Mouse (Mus musculus) layer of hippocampus, adult 9-11 months (tissue): ENCODE results near the gene Ccne1.
"Not testable (repeated sequence)": the region's sequence is repeated elsewhere in the genome, so short reads cannot be mapped to it uniquely, and the experiment has no call there.

Experiments
- DNase-seq: peaks from one replicate; pipeline ENCODE4 v3.0.0; 2022

Gene Ccne1

DNA sequence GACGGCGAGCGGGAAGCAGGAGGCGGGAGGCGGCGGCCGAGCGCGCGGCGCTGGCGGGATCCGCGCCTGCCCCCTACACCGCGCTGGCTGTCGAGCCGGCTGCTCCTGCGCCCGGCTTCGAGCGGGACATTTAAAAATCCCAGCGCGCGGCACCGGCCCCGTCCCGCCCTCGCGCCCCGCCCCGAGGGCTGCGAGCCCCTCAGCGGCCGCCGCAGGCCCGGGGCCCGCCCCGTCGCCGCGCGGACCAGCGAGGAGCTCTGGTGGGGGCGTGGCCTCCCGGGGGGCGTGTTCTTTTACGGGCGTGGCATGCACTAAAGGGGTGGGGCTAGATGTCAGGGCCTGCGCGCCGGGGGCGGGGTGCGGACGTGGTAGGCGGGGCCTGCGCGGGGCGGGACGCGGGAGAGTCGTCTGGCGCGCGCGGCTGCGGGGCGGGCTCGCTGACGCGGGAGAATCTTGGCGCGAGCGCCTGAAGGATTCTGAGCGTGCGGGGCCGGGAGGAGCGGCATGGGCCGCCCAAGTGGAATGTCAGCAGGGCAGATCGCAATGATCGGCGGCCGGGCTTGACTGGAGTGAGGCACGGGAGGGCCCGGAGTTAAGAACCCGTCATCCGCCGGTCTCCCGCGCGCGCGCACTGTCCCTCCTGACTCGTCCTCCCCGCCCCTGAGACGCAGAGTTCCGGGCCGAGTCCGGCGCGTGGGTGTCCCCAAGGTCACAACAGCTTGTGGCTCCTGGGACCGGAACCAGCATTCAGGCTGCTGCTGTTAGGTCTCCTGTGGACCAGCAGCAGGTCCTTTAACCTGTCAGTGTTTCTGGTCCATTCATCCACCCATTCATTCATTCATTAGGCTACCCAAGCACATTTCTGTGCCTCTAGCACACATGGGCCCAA, at the start of gene Ccne1:
Gene Ccne1 (minus strand): TSS at position 164 of the 889 bp plus-strand sequence.
- peak; percentile 97 for DNase-seq

DNA sequence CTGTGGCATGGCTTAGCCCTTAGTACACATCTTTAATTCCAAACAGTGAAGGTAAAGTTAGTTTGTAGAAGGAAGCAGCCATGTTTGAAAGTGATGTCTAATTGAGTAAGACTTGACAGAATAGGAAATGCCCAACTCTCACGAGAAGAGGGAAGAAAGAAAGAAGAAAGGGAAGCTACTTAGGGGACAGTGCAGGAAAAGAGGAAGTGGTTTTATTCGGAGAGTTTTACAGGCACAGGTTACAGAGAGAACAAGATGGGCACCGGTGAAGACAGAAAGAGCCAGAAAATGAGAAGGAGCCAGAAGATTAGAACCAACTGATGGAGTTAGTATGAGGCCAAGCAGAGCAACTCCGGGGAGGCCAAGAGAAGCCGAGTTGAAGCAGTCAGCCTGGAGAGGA, 48.5 kb upstream of the Ccne1 start:
- DNase-seq: no peak

DNA sequence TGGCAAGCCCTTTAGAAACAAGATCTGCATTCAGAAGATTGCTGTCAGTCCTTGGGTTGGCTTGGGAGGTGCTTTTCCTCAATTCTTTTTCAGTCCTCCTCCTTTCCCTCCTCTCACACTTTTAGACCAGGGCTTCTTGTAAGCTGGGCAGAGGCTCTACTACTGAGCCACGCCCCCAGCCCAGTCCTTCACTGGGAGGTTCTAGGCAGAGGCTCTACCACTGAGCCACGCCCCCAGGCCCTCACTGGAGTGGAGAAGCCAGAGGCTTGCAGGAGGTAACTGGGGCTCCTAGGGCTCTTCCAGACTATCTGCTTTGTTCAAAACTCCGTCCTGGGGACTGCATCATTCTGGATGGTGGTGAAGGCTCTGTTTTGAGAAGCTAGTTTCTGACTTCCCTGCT, 45.2 kb upstream of the Ccne1 start:
- DNase-seq: no peak

DNA sequence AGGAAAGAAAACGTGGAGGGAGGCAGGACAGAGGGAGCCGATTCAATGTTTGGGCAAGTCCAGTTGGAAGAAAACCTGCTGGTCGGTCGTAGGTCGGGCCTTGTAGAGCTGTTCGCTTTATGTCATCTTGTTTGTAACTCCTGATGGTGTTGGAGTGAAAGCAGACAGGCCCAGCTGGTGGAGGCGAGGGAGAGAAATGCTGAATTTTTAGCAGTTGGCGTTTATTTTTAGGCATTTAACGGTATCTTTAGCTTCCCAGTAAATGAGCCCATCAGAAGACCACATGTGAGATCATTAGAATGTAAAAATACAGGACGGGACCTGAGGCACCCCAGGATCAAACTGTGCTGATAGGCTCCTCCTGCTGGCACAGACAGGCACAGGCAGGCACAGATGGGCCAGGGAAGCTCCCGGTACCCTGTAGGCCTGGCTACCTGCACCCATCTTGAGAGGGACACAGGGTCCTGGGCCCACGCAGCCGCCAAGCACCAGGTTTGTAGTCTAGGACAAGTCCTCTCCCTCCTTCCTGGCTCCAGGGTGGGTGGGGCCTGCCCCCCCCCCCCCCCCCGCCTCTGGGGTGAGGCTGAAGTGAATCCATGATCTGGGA, 44.5 kb upstream of the Ccne1 start:
- DNase-seq: peak; percentile 55

DNA sequence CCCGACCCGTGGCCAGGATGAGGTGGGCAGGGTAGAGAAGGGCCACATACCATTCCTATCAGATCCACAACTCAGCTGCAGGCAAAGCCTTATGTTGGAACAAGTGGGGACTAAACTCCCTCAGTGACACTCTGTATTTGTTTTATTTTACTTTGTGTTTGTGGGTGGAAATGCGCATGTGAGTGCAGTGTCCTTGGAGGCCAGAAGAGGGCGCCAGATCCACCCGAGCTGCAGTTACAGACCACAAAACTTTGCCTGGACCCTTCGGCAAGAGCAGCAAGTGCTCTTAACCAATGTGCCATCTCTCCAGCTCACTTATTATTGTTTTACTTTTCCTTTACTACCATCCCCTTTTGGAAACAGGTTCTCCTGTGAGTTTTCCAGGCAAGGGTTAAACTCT, 40.1 kb upstream of the Ccne1 start:
- no peak for DNase-seq

DNA sequence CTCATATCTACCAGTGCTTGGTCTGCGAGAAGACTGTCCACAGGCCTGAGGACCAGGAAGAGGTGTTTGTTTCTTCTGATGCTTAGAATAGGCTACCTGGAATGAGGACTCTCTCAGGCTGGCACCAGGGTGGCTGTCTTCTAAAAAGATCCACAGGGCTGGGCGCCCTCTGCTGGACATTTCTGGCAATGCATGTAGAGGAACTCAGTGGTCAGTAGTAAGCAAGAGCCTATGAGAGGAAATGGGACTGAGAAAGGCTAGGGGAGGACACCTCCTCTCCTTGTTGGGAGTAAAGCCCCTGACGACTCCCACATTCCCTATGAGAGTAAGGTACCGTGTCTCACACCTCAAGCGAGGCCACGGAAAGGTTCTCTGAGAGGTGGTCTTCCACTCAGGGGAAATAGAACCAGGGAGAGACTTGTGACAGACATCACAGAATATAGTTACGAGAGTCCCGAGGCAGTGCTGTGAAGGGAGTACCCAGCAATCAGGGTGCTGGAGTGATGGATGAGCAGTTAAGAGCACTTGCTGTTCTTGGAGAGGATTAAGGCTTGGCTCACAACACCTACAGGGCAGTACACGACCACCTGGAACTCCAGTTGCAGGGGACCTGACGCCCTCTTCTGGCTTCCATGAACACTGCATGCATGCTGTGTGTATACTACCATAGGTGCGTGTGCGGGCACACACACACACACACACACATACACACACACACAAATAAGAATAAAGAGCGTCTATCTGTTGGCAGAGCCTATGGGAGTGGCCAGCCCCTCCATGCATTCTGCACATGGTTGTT, 34.6 kb upstream of the Ccne1 start:
- DNase-seq: peak; percentile 69

DNA sequence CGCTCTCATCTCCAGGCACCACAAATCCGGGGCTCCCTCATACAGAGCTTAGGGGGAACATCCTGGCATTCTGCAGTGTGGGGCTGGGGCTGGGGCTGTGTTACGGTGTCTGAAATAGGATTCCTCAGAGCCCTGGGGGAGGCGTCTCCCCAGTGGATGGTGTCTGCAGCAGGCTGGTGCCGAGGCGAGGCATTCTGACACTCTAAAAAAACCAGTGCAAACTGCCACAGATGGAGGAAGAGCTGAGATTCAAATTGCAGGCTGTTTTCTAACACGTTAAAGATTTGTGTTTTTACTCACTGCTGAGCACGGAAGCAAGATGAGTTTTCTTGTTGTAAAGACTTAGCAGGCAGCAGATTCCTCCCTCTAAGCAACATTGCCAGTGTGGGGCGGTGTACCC, 33.0 kb upstream of the Ccne1 start:
- DNase-seq: peak; percentile 64

DNA sequence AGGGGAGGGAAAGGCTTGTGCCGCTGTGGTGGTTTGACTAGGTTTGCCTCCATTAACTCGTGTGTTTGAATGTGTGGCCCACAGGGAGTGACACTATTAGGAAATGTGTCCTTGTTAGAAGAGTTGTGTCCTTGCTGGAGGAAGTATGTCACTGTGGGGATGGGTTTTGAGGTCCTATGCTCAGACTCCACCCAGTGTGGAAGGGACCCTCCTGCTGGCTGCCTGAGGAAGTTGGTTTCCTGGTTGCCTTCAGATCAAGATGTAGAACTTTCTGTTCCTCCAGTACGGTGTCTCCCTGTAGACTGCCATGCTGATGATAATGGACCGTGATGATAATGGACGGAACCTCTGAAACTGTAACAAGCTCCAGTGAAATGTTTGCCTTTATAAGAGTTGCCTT, 27.1 kb upstream of the Ccne1 start:
- DNase-seq: no peak

DNA sequence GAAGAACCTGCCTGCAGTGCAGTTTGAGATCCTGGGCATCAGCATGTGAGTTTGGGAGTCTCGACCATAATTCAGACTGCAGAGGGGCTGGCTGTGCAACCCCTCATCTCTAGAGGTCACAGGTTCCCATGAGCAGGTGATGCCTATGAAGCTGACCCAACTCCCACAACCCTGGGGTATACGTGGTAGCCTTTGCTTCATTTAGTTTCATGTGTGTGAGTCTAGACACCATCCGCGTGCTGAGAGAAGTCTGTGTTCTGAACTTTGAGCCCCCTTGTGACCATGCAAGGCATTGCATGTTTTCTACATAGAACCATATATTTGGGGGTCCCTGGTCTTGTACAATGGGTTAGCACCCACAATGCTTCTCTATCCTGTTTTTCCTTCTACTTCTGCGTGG, 23.9 kb upstream of the Ccne1 start:
- no peak for DNase-seq

DNA sequence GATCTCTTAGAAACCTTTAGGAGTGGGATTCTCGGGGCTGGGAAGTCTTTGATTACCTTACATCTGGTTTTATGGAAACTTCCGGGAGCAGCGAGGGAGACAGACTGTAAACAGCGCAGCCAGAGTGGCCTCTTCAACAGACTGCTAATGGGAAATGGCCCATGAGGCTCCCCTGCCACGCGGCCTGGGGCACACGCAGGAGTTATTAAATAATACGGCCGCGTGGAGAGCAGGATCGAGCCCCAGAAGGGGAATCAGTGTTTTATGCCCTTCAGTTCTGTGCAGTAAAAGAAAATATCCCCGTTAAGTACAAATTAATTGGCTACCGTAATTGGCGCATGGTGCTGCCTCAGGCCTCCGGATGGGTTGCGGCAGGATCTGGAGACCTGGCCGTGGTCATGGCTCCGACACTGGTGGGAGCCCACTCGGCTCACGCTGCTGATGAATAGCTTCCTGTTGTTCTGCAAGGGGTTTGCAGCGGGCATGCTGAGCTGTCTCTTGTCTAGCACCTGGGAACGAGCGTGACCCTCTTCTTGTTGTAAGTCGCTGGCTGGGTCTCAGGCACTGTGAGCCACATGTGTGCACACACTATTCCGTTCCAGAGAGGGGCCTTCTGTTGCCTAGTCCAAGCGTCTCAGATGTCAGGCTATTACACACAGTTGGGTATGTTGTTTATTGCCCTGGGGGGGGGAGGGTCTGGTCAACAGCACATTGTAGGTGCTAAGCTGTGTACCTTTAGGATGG, 22.8 kb upstream of the Ccne1 start:
- DNase-seq: no peak

DNA sequence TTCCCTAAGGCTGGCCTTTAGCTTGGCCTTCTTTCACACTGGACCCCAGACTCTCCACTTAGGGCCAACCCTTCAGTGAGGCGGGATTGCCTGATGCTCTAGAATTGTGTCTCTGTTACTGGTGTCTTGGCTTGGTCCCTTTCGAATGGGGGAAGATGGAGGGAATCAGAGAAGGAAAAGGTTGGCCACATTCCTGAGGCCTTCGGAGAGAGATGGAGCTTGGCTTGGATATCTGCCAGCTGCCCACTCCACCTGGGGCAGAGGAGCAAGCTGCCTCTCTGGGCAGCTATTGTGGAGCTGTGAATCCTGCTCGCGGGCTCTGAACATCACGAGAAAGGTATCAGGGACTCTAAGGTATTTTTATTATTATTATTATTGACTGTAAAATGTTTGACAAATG, 22.2 kb upstream of the Ccne1 start:
- DNase-seq: no peak

DNA sequence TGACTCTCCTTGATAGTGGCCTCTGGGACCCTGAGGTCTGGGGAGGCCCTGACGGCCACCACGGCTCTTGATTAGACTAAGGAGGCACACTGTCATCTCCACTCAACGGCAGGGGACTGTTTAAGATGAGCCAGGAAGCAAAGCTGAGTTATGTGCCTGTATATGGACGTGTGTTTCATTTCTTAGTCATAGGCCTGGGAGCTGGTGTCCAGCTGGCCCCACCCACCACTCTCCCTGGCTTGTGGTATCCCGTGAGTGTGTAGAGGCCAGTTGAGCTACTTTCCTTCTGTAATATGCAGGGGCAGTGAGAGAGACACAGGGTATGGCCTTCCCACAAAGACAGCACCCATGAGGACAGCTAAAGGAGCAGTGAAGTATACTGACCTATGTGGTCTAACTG, 20.9 kb upstream of the Ccne1 start:
- not testable (repeated sequence) for DNase-seq

DNA sequence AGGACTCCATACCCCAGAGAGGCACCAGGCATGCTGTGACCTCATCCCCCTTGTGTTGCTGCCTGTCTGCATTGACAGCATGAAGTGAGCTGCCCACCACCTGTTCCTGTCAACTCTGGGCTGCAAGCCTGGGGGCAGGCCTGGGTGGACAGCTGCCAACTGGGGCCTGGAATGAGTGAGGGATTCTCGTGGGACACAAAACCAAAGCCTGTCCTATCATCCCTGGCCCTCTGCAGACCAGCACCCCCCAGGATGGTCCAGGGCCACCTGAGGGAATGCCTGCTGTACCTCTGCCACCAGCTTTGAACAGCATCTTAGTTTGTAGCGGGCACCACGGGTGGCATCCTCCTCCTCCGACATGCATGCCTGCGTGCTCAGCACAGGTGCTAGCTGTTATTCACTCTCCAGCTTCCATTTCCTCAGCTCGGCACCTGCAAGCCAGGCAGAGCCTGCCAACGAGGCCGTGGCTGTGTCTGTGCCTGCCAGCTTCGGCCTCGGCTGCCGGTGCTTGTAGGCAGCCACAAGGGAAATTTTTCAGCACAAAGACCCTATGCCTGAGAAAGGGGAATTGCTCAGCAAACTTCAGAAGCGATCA, 18.3 kb upstream of the Ccne1 start:
- peak; percentile 30 for DNase-seq

DNA sequence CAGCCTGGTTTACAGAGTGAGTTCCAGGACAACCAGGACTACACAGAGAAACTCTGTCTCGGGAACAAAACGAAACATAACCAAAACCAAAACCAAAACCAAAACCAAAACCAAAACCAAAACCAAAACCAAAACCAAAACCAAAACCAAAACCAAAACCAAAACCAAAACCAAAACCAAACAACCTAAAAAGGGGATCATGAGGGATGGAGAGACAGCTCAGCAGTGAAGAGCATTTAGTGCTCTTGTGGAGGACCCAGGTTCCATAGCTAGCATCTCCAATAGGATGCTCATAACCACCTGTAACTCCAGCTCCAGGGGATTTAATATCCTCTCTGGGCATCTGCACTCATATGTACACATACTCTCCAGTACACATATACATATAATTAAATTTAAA, 16.8 kb upstream of the Ccne1 start:
- not testable (repeated sequence) for DNase-seq

DNA sequence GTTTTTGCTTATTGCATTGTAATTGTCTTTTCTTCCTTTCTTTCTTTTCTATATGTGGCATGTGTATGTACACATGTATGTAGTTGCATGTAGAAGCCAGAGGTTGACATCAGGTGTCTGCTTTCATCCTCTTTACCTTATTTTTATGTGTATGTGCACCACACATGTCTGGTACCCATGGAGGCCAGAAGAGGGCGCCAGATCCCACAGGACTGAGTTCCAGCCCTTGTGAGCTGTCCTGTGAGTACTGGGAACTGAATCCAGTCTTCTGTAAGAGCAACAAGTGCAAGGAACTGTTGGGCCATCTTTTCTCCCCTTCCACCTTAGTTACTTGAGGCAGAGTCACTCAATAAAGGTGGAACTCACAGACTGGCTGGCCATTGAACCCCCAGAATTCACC, 11.3 kb upstream of the Ccne1 start:
- no peak for DNase-seq

DNA sequence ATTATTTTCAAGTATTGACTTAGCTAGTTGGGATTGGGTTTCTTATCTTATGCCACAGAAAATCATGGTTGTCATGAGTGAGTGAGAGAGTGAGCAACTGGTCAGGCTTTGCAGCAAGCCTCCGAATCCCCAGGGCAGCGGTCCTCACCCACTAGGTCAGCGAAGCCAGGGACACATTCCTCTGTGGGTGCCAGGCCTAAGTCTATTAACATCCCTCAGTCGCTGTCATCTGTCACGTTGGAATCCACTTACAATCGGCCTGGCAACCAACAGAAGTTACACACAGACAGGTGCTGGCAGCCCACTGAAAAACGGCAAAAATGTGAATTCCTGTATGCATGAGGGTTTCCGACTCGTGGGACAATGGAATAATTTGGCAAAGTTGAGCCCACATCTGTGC, 5.1 kb upstream of the Ccne1 start:
- no peak for DNase-seq

DNA sequence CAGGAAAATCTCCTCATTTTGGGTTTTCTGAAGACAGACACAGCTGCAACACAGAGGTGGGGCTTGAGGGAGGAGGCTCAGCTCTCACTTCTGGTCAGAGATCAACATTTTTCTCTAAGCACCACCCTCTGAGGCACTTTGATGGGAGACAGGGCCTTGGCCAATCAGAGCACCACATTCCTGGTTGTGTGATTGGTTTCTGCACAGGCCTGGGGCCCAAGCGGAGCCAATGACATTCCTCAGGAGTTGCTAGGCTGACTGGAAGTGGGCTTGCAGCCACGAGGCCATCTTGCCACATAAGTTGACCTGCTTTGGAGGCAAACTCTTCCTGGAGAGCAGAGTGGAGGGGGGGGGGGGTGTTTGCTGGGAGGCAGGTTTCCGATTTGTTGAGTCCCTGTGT, 4.7 kb upstream of the Ccne1 start:
- peak; percentile 65 for DNase-seq

DNA sequence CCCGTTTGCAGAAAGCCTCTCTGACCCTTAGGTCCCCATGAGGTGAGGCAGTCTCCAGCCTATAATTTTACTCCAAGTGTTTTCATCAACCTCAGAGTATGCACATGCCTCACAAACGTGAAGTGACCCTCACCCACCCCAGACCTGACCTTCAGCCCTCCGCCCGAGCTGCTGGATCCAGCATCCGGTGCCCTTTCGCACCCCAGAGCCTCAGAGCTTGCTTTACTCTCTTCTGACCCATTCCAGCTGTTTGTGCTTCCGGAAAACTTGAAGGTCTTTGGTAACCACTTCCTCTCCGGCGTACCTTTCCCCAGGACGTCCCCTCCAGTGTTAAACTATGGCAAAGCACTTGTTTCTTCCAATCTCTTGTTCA, 912 bp upstream of the Ccne1 start:
- DNase-seq: no peak

DNA sequence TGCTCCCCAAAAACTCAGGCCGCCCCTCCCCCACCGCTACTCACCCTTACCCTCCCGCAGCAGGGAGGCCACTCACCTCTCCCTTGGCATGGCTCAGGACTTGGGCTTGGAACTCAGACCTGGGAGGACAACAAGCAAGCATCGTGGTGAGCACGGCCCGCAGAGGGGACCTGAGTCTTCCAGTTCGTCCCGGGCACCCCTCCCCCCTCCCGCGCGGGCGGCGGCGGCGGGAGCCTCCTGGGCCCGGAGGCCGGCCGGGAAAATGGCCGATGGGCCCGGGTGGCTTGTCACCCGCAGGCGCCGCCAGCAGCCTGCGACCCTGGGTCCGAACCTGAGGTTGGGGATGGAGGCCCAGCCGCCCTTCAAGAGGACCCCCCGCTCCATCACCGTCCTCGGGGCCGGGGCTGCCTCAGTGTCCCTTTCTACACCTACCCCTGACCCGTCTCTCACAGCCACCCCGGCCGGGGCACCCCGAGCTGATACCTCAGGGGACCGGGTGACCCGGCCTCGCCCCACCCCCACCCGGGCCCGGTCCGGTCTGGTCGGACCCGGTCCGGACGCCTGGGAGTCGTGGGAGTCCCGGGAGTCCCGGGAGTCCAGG, 523 bp downstream of the Ccne1 start:
- peak; percentile 37 for DNase-seq

DNA sequence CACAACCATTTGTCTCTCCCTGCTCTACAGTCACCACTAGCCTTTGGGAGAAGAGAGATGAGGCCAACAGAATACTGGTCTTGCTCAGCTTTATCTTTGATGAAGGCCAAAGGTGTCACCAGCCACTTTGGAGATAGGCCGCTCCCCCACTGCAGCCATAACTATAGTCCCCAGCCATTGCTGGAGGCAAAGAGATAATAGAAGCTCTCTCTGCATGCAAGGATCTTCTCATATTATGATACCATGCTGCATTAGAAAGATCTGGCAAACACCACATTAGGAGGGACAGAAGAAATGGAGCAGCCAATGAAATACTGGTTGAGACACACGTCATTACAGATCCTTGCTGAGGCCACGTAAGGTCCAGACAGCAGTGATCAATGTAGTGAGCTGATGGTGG, 2.0 kb downstream of the Ccne1 start:
- DNase-seq: no peak

DNA sequence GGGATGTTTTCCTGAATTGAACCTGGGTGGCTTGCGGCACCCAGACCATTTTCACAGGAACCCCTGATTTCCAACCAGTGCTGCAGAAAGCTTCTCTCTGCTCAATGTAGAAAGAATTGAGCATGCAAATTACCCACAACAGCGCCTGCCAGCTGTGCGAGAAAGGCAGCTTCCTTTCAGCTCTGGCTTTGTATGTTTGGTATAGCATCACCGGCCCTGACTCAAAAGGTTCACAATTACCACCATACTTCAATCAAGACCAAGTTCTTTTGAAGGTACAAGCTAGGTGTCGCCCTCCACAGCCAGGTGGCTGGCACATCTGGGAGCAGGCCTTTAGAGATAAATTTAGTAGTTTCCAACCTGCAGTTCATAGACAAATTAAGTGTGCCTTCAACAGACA, 3.2 kb downstream of the Ccne1 start:
- no peak for DNase-seq

DNA sequence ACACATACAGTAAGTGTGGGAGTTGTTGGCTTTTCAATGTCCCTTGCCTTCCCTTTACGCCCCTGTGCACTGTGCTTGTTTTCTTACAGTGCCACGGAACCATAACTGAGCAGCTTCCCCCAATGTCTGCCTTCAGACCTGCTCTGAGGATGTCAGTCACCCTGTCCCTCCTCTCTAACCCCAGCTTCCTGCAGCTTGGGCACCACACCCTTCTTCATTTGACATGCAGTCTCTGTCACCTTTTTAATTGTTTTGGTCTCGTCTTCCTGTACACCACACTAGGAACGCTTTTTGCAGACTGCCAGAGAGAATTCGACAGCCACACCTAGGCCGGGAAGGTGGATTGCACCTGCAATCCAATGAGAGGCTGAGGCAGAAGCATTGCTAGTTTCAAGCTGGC, 13.0 kb downstream of the Ccne1 start:
- no peak for DNase-seq
